Comparison of ENCODE assay signal across 17 mouse cellular contexts in the genomic region with DNA sequence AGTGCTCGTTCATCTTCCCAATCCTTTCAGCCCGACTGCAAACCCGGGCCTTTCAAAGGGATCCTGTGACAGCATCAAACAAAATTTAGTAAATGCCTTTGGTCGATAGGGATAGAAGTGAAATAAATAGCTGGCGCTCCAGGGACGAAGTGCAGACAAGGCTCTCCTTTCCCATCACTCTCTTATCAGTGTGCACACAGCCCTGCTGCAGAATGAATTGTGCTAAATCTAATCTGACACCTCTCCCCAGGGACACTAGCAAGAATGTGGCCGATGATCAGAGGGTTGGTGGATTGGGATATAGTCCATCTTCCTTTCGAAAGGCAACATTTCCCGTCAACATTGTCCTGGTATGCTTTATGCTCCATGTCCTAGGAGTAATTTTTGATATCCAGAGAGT.
DNase-seq lines count a peak whose midpoint lies in the region; ATAC-seq and TF ChIP-seq lines count a peak whose summit lies in the region.
"Had no signal": no experiment of that assay in that cellular context is flagged by ENCODE, and none has a peak within 500 bp of the region (broad histone marks: within the 10 kb centered on the region; RNA-seq: fewer than 3 reads in every experiment).

No protein-coding gene starts in this region.

- ATAC-seq in hindbrain, embryonic 15.5 days (ENCODE audit: low FRiP score, low read depth) = 0 out of 2 replicates have a peak, but pooled peaks have one; percentile 30
- no peak for ATAC-seq in hindbrain, embryonic 13.5 days (ENCODE audit: low FRiP score)
- peak; percentile 65; the same call in 1 of the 2 replicates for ATAC-seq in hindbrain, embryonic 16.5 days
- peak; percentile 60; the same call in 1 of the 2 replicates for ATAC-seq in midbrain, postnatal 0 days (ENCODE audit: low FRiP score)
- ATAC-seq in megakaryocyte progenitor cell, adult 5-6 weeks (replicated peaks; ENCODE audit: poor library complexity) = no peak
- ATAC-seq: forebrain, postnatal 0 days; inflammation-experienced regulatory T-cells, adult 6 months had no signal

- no peaks in the 10 kb centered on the region for H3K27me3 ChIP-seq in heart, embryonic 10.5 days (ENCODE audit: insufficient read depth, poor library complexity, severe bottlenecking)
- H3K27me3 ChIP-seq in hindbrain, embryonic 15.5 days = no peaks in the 10 kb centered on the region
- no peaks in the 10 kb centered on the region for H3K27me3 ChIP-seq in hindbrain, embryonic 13.5 days
- no peaks in the 10 kb centered on the region for H3K27me3 ChIP-seq in hindbrain, embryonic 16.5 days (replicated peaks; ENCODE audit: control insufficient read depth, insufficient read depth, low read length)
- H3K27me3 ChIP-seq in midbrain, postnatal 0 days (ENCODE audit: insufficient read depth, low read length) = no peaks in the 10 kb centered on the region
- H3K27me3 ChIP-seq: kidney, embryonic 15.5 days had no signal

- no peak overlapping the region for H3K27ac ChIP-seq in heart, embryonic 10.5 days
- no peak overlapping the region for H3K27ac ChIP-seq in hindbrain, embryonic 15.5 days (replicated peaks)
- no peak overlapping the region for H3K27ac ChIP-seq in hindbrain, embryonic 13.5 days
- no peak overlapping the region for H3K27ac ChIP-seq in hindbrain, embryonic 16.5 days (ENCODE audit: low read depth, low read length)
- no peak overlapping the region for H3K27ac ChIP-seq in midbrain, postnatal 0 days (ENCODE audit: low read depth, low read length)
- H3K27ac ChIP-seq: kidney, embryonic 15.5 days had no signal

- no peak overlapping the region for H3K4me2 ChIP-seq in hindbrain, embryonic 15.5 days
- H3K4me2 ChIP-seq in hindbrain, embryonic 13.5 days = no peak overlapping the region
- no peak overlapping the region for H3K4me2 ChIP-seq in hindbrain, embryonic 16.5 days (ENCODE audit: low read length)
- H3K4me2 ChIP-seq in midbrain, postnatal 0 days (ENCODE audit: low read depth, low read length, poor library complexity, severe bottlenecking) = no peak overlapping the region
- H3K4me2 ChIP-seq: kidney, embryonic 15.5 days; liver, embryonic 11.5 days had no signal

- DNase-seq in heart, embryonic 10.5 days (ENCODE audit: low spot score) = peak; percentile 77
- DNase-seq in heart, adult 9 months (ENCODE audit: low spot score in 2 of 2) = no peak
- peak; percentile 37 for DNase-seq in midbrain, postnatal 0 days (ENCODE audit: low spot score)
- DNase-seq in right cerebral cortex, adult 2 months (ENCODE audit: low spot score in 2 of 2) = no peak
- DNase-seq: adrenal gland, adult 2 months; B cell, adult 2 months; cerebellum, adult 9-11 months; forebrain, postnatal 0 days; gastrocnemius, postnatal 25 days; right cerebral cortex, postnatal 14 days had no signal

- no peaks in the 10 kb centered on the region for H3K36me3 ChIP-seq in heart, embryonic 10.5 days
- H3K36me3 ChIP-seq in hindbrain, embryonic 15.5 days = no peaks in the 10 kb centered on the region
- no peaks in the 10 kb centered on the region for H3K36me3 ChIP-seq in hindbrain, embryonic 13.5 days
- H3K36me3 ChIP-seq in hindbrain, embryonic 16.5 days (ENCODE audit: control insufficient read depth, insufficient read depth, low read length) = no peaks in the 10 kb centered on the region
- no peaks in the 10 kb centered on the region for H3K36me3 ChIP-seq in midbrain, postnatal 0 days (ENCODE audit: insufficient read depth, low read length)
- H3K36me3 ChIP-seq: kidney, embryonic 15.5 days had no signal

- H3K4me1 ChIP-seq in heart, embryonic 10.5 days = 0 out of 2 replicates have a peak, but pooled peaks cover 5% of the 10 kb centered on the region
- H3K4me1 ChIP-seq in hindbrain, embryonic 15.5 days (replicated peaks) = no peaks in the 10 kb centered on the region
- peaks cover 4% of the 10 kb centered on the region; the same call in 1 of the 2 replicates for H3K4me1 ChIP-seq in hindbrain, embryonic 13.5 days (replicated peaks)
- no peaks in the 10 kb centered on the region for H3K4me1 ChIP-seq in hindbrain, embryonic 16.5 days (ENCODE audit: control insufficient read depth, insufficient read depth, low read depth, low read length)
- no peaks in the 10 kb centered on the region; the same call in 1 of the 2 replicates for H3K4me1 ChIP-seq in midbrain, postnatal 0 days (ENCODE audit: insufficient read depth, low read length)
- H3K4me1 ChIP-seq: kidney, embryonic 15.5 days had no signal

- peak overlapping the region; percentile 31; the same call in 1 of the 2 replicates for H3K4me3 ChIP-seq in heart, embryonic 10.5 days
- H3K4me3 ChIP-seq in hindbrain, embryonic 15.5 days = no peak overlapping the region
- no peak overlapping the region for H3K4me3 ChIP-seq in hindbrain, embryonic 13.5 days
- no peak overlapping the region for H3K4me3 ChIP-seq in hindbrain, embryonic 16.5 days (ENCODE audit: low read length)
- no peak overlapping the region for H3K4me3 ChIP-seq in midbrain, postnatal 0 days (ENCODE audit: low read depth, low read length)
- H3K4me3 ChIP-seq: kidney, embryonic 15.5 days had no signal

- H3K9ac ChIP-seq in hindbrain, embryonic 15.5 days = no peak overlapping the region
- no peak overlapping the region for H3K9ac ChIP-seq in hindbrain, embryonic 13.5 days
- no peak overlapping the region for H3K9ac ChIP-seq in hindbrain, embryonic 16.5 days (ENCODE audit: low read depth, low read length)
- H3K9ac ChIP-seq in midbrain, postnatal 0 days (replicated peaks; ENCODE audit: low read length, poor library complexity, severe bottlenecking) = no peak overlapping the region
- H3K9ac ChIP-seq: forebrain, postnatal 0 days; kidney, embryonic 15.5 days had no signal

- H3K9me3 ChIP-seq in heart, embryonic 10.5 days = no peaks in the 10 kb centered on the region
- H3K9me3 ChIP-seq in hindbrain, embryonic 15.5 days = no peaks in the 10 kb centered on the region
- H3K9me3 ChIP-seq in hindbrain, embryonic 13.5 days = no peaks in the 10 kb centered on the region
- no peaks in the 10 kb centered on the region for H3K9me3 ChIP-seq in hindbrain, embryonic 16.5 days (ENCODE audit: control insufficient read depth, low read length)
- no peaks in the 10 kb centered on the region for H3K9me3 ChIP-seq in midbrain, postnatal 0 days (ENCODE audit: low read length)
- H3K9me3 ChIP-seq: kidney, embryonic 15.5 days had no signal

- WGBS in heart, embryonic 10.5 days = 22% methylated on average over 9 of the region's 9 CpGs
- WGBS in hindbrain, embryonic 15.5 days = 44% methylated on average over 9 of the region's 9 CpGs
- 43% methylated on average over 9 of the region's 9 CpGs for WGBS in hindbrain, embryonic 13.5 days
- WGBS in hindbrain, embryonic 16.5 days = 52% methylated on average over 9 of the region's 9 CpGs
- WGBS in midbrain, postnatal 0 days = 30% methylated on average over 9 of the region's 9 CpGs

- TF ChIP-seq CTCF in midbrain, postnatal 0 days (IDR thresholded peaks at IDR 0.05) = no peak

Comparison
In these comparisons a context has a peak if more than half of its experiments do, and no peak if none do; other contexts are left out.
1. DNase-seq: peak in heart, embryonic 10.5 days (single experiment) and midbrain, postnatal 0 days (single experiment); none in heart, adult 9 months (0 of 2) and right cerebral cortex, adult 2 months (0 of 2).
2. ATAC-seq: peak in hindbrain, embryonic 15.5 days (single experiment), hindbrain, embryonic 16.5 days (single experiment) and midbrain, postnatal 0 days (single experiment); none in hindbrain, embryonic 13.5 days (single experiment) and megakaryocyte progenitor cell, adult 5-6 weeks (single experiment).